Mouse (Mus musculus): Measurements from ENCODE around the gene Gabarapl2.

GRCm38 (mm10) chr8:111947954-111948353, 7.5 kb downstream of the Gabarapl2 start:
- no peak for TF ChIP-seq CTCF (IDR thresholded peaks at IDR 0.05; ENCODE audit: borderline replicate concordance, insufficient read depth, low read length)
- no peak for TF ChIP-seq POLR2A (IDR thresholded peaks at IDR 0.05; ENCODE audit: low read depth, low read length)

Measured in embryonic fibroblast, embryonic 13.5 days (primary cell).